Mouse (Mus musculus) embryo, embryonic 11 days (tissue): ENCODE measurements around the gene Rtp1.

Experiments used
- DNase-seq: peaks from one replicate; pipeline ENCODE4 v3.0.0-alpha.2; 2015

The Rtp1 gene

GRCm38 (mm10) chr16:23457338-23457737, 28.4 kb downstream of the Rtp1 start:
- DNase-seq = no peak

- no peak for DNase-seq
These were observed 30.1 kb downstream of the Rtp1 start for GRCm38 (mm10) chr16:23458906-23459588.

GRCm38 (mm10) chr16:23463671-23464347, 34.9 kb downstream of the Rtp1 start:
- DNase-seq = no peak

- no peak for DNase-seq
These were observed 42.6 kb downstream of the Rtp1 start for GRCm38 (mm10) chr16:23471551-23471950.

GRCm38 (mm10) chr16:23472046-23472445, 43.1 kb downstream of the Rtp1 start:
- no peak for DNase-seq

GRCm38 (mm10) chr16:23475651-23476050, 46.7 kb downstream of the Rtp1 start:
- no peak for DNase-seq

- DNase-seq = no peak
These were observed 47.7 kb downstream of the Rtp1 start for GRCm38 (mm10) chr16:23476598-23476997.

- no peak for DNase-seq
These were observed 51.1 kb downstream of the Rtp1 start for GRCm38 (mm10) chr16:23479872-23480603.

GRCm38 (mm10) chr16:23482218-23482617, 53.3 kb downstream of the Rtp1 start:
- DNase-seq = no peak

- DNase-seq = no peak
These were observed 53.9 kb downstream of the Rtp1 start for GRCm38 (mm10) chr16:23482846-23483245.

- DNase-seq = no peak
These were observed 54.4 kb downstream of the Rtp1 start for GRCm38 (mm10) chr16:23483292-23483691.
